Mouse (Mus musculus) heart, postnatal 0 days (tissue): ENCODE measurements around the gene Zfp52.

Experiments
- CTCF ChIP-seq: IDR thresholded peaks from 2 replicates; pipeline ENCODE4 v1.5.1; 2016; ENCODE audit warnings: antibody characterized with exemption, control low read depth, low read depth
- EP300 ChIP-seq: IDR thresholded peaks from 2 replicates; pipeline ENCODE4 v1.6.1; 2016; ENCODE audit warnings: antibody characterized with exemption, low read depth

DNA sequence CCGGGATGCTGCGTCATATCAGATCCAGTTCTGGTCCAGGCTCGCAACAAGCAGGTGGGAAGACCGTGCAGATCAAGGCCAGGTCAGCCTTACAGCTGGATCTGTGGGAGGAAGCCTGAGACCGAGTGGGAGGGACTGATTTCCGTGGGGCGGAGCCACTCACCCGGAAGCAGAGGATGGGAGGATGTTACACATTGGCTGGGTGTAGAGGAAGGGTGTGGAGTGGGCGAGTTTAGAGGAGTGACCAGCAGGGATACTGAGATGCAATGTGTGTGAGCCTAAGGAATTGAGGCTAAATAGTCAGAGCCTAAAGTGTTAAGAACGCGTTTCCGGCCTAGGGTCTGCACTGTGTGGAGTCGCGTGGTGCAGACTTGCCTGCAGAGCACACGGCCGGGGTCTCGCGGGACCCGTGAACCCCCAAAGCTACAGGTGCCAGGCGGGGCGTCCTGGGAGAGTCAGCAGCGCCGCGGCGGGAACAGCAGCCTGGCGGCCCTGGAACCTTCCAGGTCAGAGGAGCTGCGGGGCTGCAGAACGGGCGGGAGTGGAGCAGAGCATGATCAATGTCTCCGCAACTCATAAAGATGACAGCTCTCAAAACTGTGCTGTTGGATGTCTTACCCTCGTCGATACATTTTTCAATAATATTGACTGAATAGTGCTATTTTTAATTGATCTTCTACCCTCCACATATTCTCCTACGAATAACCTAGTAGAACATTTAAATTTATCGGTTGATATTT lies 46.4 kb upstream of the Zfp52 start, which contains the start of gene Zfp53:
- no peak for TF ChIP-seq CTCF
- no peak for TF ChIP-seq EP300
